Mouse (Mus musculus): ENCODE measurements around the gene Rasgef1b. TPM values are rescaled to one million over a fixed set of nuclear protein-coding genes. Genes with fewer than 3 reads are reported as not detected.

Rasgef1b gene
- polyA plus RNA-seq, 1 experiment from 2014 or later: 65.7 TPM

DNA sequence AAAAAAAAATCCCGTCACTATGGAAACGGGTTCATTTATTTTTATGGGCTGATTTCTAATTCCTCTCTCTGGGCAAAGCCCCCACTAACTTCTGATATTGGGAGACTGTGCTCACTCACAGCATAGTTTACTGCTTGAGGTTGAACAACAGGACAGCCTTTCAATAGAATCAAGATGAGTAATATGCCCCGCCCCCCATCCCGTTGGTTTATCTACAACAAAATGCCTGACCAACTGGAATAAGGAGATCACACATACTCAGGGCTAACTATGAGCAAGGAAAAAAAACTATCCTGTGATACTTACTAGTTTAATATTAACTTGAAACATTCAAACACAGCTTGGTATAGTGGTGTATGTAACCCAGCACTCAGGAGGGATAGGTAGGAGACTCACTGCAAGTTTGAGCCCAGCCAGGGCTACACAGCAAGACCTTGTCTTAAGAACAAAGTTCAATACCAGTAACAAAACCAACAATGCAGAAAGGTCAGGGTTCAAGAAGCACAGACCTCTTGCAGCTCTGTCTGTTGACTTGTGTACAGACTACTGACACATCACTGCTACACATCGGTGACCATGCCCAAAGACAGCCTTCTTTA is 330.3 kb downstream of the Rasgef1b start:
- Histone ChIP-seq H3K4me2 (no peak overlapping the region), H3K4me3 (no peak overlapping the region), H3K9me3 (no peaks in the 10 kb centered on the region), H3K9ac (no peak overlapping the region), H3K36me3 (replicated peaks) (no peaks in the 10 kb centered on the region), H3K27ac (no peak overlapping the region), H3K27me3 (replicated peaks) (peaks cover 10% of the 10 kb centered on the region; the same call in 1 of the 2 replicates), H3K4me1 (peaks cover 21% of the 10 kb centered on the region)
- no peak for ATAC-seq (replicated peaks)
- 67% methylated on average over 5 of the region's 5 CpGs for WGBS

- peaks cover 17% of the 10 kb centered on the region for H3K27me3 ChIP-seq (replicated peaks)
- no peak overlapping the region for H3K27ac ChIP-seq
- H3K4me3 ChIP-seq: no peak overlapping the region
- H3K9ac ChIP-seq: no peak overlapping the region
- no peak for ATAC-seq (replicated peaks)
- no peaks in the 10 kb centered on the region for H3K36me3 ChIP-seq (replicated peaks)
- H3K9me3 ChIP-seq: no peaks in the 10 kb centered on the region
- H3K4me2 ChIP-seq: no peak overlapping the region
- WGBS: 89% methylated on average over 5 of the region's 5 CpGs
- 0 out of 2 replicates have a peak, but pooled peaks cover 3% of the 10 kb centered on the region for H3K4me1 ChIP-seq
Measured at GRCm38 (mm10) chr5:99394578-99394977, 334.3 kb downstream of the Rasgef1b start.

GRCm38 (mm10) chr5:99391525-99391924 is 337.3 kb downstream of the Rasgef1b start:
- Histone ChIP-seq H3K27ac (no peak overlapping the region), H3K27me3 (replicated peaks) (peaks cover 20% of the 10 kb centered on the region), H3K9ac (no peak overlapping the region), H3K4me2 (no peak overlapping the region), H3K4me1 (peaks cover 1% of the 10 kb centered on the region), H3K36me3 (replicated peaks) (no peaks in the 10 kb centered on the region), H3K4me3 (no peak overlapping the region), H3K9me3 (no peaks in the 10 kb centered on the region)
- no peak for ATAC-seq (replicated peaks)
- 15% methylated on average over 3 of the region's 3 CpGs for WGBS

GRCm38 (mm10) chr5:99390776-99391175 is 338.1 kb downstream of the Rasgef1b start:
- WGBS: 32% methylated on average over 7 of the region's 7 CpGs
- no peaks in the 10 kb centered on the region for H3K9me3 ChIP-seq
- peaks cover 20% of the 10 kb centered on the region for H3K27me3 ChIP-seq (replicated peaks)

DNA sequence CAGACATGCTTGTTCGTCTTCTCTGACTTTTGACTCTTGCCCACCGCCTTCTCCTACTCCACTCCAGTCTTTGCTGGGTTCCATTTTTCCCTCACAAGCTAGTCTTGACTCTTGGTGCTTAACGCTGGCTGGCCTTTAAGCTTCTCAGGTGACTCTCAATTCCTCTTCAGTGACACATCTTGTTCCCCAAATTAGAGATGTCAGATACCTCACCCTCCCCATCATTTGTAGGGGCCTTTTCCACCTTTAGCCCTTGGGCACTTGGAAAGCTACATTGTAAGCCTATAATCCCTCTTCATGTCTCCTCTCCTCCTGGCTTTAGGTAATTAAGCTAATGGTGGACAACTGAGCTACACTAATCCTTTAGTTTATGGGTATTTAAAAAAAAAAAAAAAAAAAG is 338.6 kb downstream of the Rasgef1b start:
- ATAC-seq (replicated peaks): no peak
- Histone ChIP-seq H3K4me2 (no peak overlapping the region), H3K4me3 (no peak overlapping the region), H3K9me3 (no peaks in the 10 kb centered on the region), H3K9ac (no peak overlapping the region), H3K27me3 (replicated peaks) (peaks cover 20% of the 10 kb centered on the region), H3K36me3 (replicated peaks) (no peaks in the 10 kb centered on the region), H3K4me1 (peaks cover 13% of the 10 kb centered on the region), H3K27ac (no peak overlapping the region)
- WGBS: 68% methylated on average over 3 of the region's 3 CpGs

More at GRCm38 (mm10) chr5:99390776-99391175, 338.1 kb downstream of the Rasgef1b start:
- Histone ChIP-seq H3K4me1 (peaks cover 9% of the 10 kb centered on the region), H3K36me3 (replicated peaks) (no peaks in the 10 kb centered on the region), H3K4me2 (no peak overlapping the region), H3K4me3 (no peak overlapping the region), H3K27ac (no peak overlapping the region), H3K9ac (no peak overlapping the region)
- ATAC-seq (replicated peaks): no peak

DNA sequence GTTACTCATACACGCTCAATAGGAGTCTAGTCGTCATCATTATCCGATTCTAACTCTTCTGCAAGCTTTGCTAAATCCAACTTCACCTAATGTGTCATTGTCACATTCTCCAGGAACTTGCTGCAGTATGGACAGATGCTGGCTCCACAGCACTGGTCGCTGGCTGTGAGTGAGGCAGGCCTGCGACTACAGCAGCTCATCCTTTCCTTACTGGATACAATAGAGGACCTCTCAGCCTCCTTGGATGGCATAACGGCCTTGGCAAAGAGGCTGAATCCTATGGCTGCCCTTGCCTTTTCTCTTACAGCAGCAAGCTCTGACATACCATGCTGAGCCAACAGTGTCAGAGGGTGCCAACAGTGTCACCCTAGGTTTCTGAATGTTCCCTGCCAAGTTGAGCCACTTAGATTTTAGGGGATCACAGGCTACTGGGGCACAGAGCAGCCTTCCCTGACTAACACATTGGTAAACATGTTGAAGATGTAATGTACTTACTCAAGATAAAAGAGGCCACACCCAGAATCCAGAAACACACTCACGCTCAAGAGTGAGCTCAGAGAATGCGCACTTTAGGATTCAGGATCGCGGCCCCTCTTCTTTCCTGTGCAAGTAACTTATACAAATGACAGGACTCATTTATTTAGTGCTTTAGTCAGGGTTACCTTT is 340.1 kb downstream of the Rasgef1b start:
- no peak overlapping the region for H3K4me3 ChIP-seq
- peaks cover 14% of the 10 kb centered on the region for H3K4me1 ChIP-seq
- no peak overlapping the region for H3K27ac ChIP-seq
- no peaks in the 10 kb centered on the region for H3K36me3 ChIP-seq (replicated peaks)
- H3K4me2 ChIP-seq: no peak overlapping the region
- 85% methylated on average over 10 of the region's 10 CpGs for WGBS
- no peak overlapping the region for H3K9ac ChIP-seq
- peaks cover 13% of the 10 kb centered on the region for H3K27me3 ChIP-seq (replicated peaks)
- H3K9me3 ChIP-seq: no peaks in the 10 kb centered on the region
- ATAC-seq (replicated peaks): no peak

- Histone ChIP-seq H3K27me3 (replicated peaks) (peaks cover 13% of the 10 kb centered on the region), H3K4me1 (peaks cover 14% of the 10 kb centered on the region), H3K4me2 (no peak overlapping the region), H3K27ac (no peak overlapping the region), H3K9ac (no peak overlapping the region), H3K4me3 (no peak overlapping the region), H3K9me3 (no peaks in the 10 kb centered on the region), H3K36me3 (replicated peaks) (no peaks in the 10 kb centered on the region)
- 59% methylated on average over 5 of the region's 5 CpGs for WGBS
- no peak for ATAC-seq (replicated peaks)
Measured at GRCm38 (mm10) chr5:99388131-99388530, 340.7 kb downstream of the Rasgef1b start.

DNA sequence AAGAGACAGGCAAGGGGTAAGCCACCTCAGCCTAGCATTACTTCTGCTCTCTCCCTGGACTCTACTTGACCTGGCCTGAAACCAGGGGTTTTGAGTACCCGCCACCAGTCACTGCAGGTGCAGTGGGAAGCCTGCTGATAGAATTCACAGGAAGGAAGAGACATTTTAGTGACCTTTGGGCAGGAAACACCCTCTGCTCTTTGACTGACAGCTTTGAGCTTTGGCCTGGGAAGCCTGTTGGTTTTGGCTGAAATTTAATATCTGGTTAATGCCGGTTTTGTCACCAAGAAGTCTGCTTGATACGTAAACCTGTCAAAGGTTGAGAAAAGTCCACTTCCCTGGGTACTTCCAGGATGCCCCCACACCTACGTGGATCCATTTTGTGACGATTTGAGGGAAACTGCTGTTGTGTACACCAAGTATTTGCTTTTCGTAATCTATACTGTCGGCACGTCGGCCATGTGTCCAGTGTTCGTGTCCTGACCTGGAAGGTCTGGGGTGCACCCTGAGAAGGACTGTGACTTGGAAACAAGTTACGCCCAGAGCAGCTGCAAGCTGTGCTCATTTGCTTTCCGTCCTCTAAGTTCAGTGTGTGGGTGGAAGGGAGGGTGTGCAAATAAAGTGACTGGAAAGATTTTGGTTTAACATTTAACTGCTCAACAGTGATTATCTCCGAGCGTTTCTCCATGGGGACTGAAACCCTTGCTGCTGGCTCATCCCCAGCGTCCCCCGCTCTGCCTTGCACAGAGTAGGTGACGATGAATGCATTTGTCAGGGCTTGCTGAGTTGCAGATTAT is 341.5 kb downstream of the Rasgef1b start:
- Histone ChIP-seq H3K27me3 (replicated peaks) (peaks cover 11% of the 10 kb centered on the region), H3K27ac (no peak overlapping the region), H3K9me3 (no peaks in the 10 kb centered on the region), H3K36me3 (replicated peaks) (no peaks in the 10 kb centered on the region), H3K9ac (no peak overlapping the region), H3K4me3 (no peak overlapping the region), H3K4me1 (peaks cover 14% of the 10 kb centered on the region), H3K4me2 (no peak overlapping the region)
- WGBS: 76% methylated on average over 17 of the region's 17 CpGs
- no peak for ATAC-seq (replicated peaks)

- Histone ChIP-seq H3K4me2 (no peak overlapping the region), H3K9me3 (no peaks in the 10 kb centered on the region), H3K36me3 (replicated peaks) (no peaks in the 10 kb centered on the region), H3K4me3 (no peak overlapping the region), H3K9ac (no peak overlapping the region), H3K27ac (no peak overlapping the region), H3K4me1 (peaks cover 14% of the 10 kb centered on the region), H3K27me3 (replicated peaks) (peaks cover 11% of the 10 kb centered on the region)
- ATAC-seq (replicated peaks): no peak
- 30% methylated on average over 14 of the region's 14 CpGs for WGBS
Measured at GRCm38 (mm10) chr5:99386246-99386845, 342.5 kb downstream of the Rasgef1b start.

DNA sequence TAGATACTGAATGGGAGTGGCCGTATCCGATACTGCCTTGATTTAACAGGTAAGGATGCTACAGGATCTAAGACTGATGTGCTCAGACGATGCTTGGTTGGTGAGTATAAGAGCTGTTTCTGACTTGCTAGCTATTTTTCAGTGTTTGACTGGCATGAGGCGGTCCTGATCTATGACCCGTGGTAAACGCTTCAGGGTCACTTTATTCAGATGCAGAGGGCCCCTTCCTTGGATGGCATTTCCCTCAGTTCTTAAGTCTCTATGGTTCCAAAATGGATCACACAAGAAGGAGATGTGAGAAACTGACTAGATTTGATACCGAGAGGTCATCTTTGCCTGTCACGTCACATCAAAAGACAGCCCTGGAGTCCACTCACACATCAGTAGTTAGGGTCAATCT is 343.1 kb downstream of the Rasgef1b start:
- Histone ChIP-seq H3K36me3 (replicated peaks) (no peaks in the 10 kb centered on the region), H3K27ac (no peak overlapping the region), H3K4me2 (no peak overlapping the region), H3K27me3 (replicated peaks) (peaks cover 13% of the 10 kb centered on the region), H3K4me1 (peaks cover 14% of the 10 kb centered on the region), H3K9me3 (no peaks in the 10 kb centered on the region), H3K9ac (no peak overlapping the region), H3K4me3 (no peak overlapping the region)
- ATAC-seq (replicated peaks): no peak
- WGBS: 35% methylated on average over 8 of the region's 8 CpGs

DNA sequence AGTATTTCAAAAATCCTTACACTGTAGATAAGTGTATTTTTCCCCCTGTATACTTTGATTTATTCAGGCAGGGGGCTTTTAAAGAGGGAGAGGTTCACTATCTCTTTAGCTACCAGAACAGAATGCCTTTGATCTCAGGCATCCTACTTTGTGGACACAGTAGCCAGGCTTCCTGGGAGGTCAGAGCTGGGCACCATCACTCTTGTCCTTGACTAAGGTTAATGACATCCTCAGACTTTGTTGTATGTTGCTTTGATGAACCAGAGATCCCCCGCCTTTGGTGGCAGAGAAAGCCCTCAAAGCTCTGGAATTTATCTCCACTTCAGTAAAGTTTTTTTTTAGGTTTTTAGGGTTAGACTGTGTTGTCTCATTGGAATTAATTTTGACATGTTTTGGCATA is 343.8 kb downstream of the Rasgef1b start:
- Histone ChIP-seq H3K4me3 (no peak overlapping the region), H3K27me3 (replicated peaks) (peaks cover 13% of the 10 kb centered on the region), H3K9me3 (no peaks in the 10 kb centered on the region), H3K9ac (no peak overlapping the region), H3K36me3 (replicated peaks) (no peaks in the 10 kb centered on the region), H3K27ac (no peak overlapping the region), H3K4me2 (no peak overlapping the region), H3K4me1 (peaks cover 16% of the 10 kb centered on the region)
- WGBS: 33% methylated on average over 1 of the region's 1 CpGs
- no peak for ATAC-seq (replicated peaks)

- no peak overlapping the region for H3K27ac ChIP-seq
- H3K36me3 ChIP-seq (replicated peaks): no peaks in the 10 kb centered on the region
- H3K4me2 ChIP-seq: no peak overlapping the region
- peaks cover 10% of the 10 kb centered on the region; the same call in 1 of the 2 replicates for H3K27me3 ChIP-seq (replicated peaks)
- ATAC-seq (replicated peaks): no peak
- 78% methylated on average over 13 of the region's 13 CpGs for WGBS
- H3K4me3 ChIP-seq: no peak overlapping the region
- peaks cover 26% of the 10 kb centered on the region for H3K4me1 ChIP-seq
- H3K9me3 ChIP-seq: no peaks in the 10 kb centered on the region
- H3K9ac ChIP-seq: no peak overlapping the region
Measured at GRCm38 (mm10) chr5:99383783-99384281, 345.0 kb downstream of the Rasgef1b start.
